Mouse (Mus musculus): ENCODE measurements around the gene Olfr514.
"Not testable (repeated sequence)": the region's sequence is repeated elsewhere in the genome, so short reads cannot be mapped to it uniquely, and the experiment has no call there.

Gene Olfr514

GRCm38 (mm10) chr7:108825897-108826296 is at the start of gene Olfr514:
TSS of gene Olfr514 (minus strand) at chr7:108825997.
- DNase-seq (ENCODE audit: low spot score in 2 of 2), result no peak

GRCm38 (mm10) chr7:108872279-108872678 is 46.5 kb upstream of the Olfr514 start, which contains the start of gene Olfr517:
TSS of gene Olfr517 (minus strand) at chr7:108872379.
- DNase-seq (ENCODE audit: low spot score in 2 of 2), result no peak

- no peak for DNase-seq (ENCODE audit: low spot score in 2 of 2)
Measured at GRCm38 (mm10) chr7:108850429-108850828, 24.6 kb upstream of the Olfr514 start, which contains the start of gene Olfr516. TSS of gene Olfr516 (minus strand) at chr7:108850529.

- DNase-seq (ENCODE audit: low spot score in 2 of 2), result not testable (repeated sequence)
Measured at GRCm38 (mm10) chr7:108814593-108815215, 11.1 kb downstream of the Olfr514 start.

- no peak for DNase-seq (ENCODE audit: low spot score in 2 of 2)
Measured at GRCm38 (mm10) chr7:108797205-108797933, 28.4 kb downstream of the Olfr514 start.

All from spleen, postnatal 4 days (tissue).